Mouse (Mus musculus) neural tube, embryonic 11.5 days (tissue): ENCODE data around the gene Krt23. TPM values are rescaled to one million over a fixed set of nuclear protein-coding genes. Genes with fewer than 3 reads are reported as not detected.

Experiments used
- ATAC-seq: fragments of 200-750 bp; cut with Nextera tagmentation; 2 replicates; pipeline ENCODE4 v1.8.0; 2017; ENCODE audit warnings: moderate number of reproducible peaks, mild to moderate bottlenecking, moderate TSS enrichment, moderate library complexity; ENCODE audit not compliant: insufficient read depth, low FRiP score, low TSS enrichment
- DNase-seq: peaks from one replicate; pipeline ENCODE4 v3.0.0-alpha.2; 2015; ENCODE audit warnings: low spot score
- H3K27ac ChIP-seq: fragments of 300-500 bp; sonication (generic); 2 replicates; pipeline ENCODE4 v1.5.1; 2014; ENCODE audit warnings: low read depth, mild to moderate bottlenecking, low read length
- H3K27me3 ChIP-seq: fragments of 300-500 bp; sonication (generic); 2 replicates; pipeline ENCODE4 v1.6.1; 2014; ENCODE audit warnings: mild to moderate bottlenecking, low read length, mixed read lengths; ENCODE audit not compliant: control insufficient read depth, insufficient read depth
- H3K36me3 ChIP-seq: fragments of 300-500 bp; sonication (generic); 2 replicates; pipeline ENCODE4 v1.6.1; 2014; ENCODE audit warnings: mild to moderate bottlenecking, low read length, moderate library complexity, mixed read lengths; ENCODE audit not compliant: control insufficient read depth, insufficient read depth
- H3K4me1 ChIP-seq: fragments of 300-500 bp; sonication (generic); 2 replicates; pipeline ENCODE4 v1.6.1; 2014; ENCODE audit warnings: low read length, mixed read lengths; ENCODE audit not compliant: control insufficient read depth, insufficient read depth
- H3K4me2 ChIP-seq: fragments of 300-500 bp; sonication (generic); 2 replicates; pipeline ENCODE4 v1.6.1; 2014; ENCODE audit warnings: low read depth, mild to moderate bottlenecking, moderate library complexity
- H3K4me3 ChIP-seq: fragments of 300-500 bp; sonication (generic); 2 replicates; pipeline ENCODE4 v1.5.1; 2014; ENCODE audit warnings: low read depth, low read length
- H3K9ac ChIP-seq: fragments of 300-500 bp; sonication (generic); 2 replicates; pipeline ENCODE4 v1.6.1; 2014; ENCODE audit warnings: mild to moderate bottlenecking, low read length
- H3K9me3 ChIP-seq: fragments of 300-500 bp; sonication (generic); 2 replicates; pipeline ENCODE4 v1.6.1; 2016; ENCODE audit warnings: low read length; ENCODE audit not compliant: control insufficient read depth
- WGBS: fragments of 180-500 bp; shearing (Covaris S2); extraction: QIAGEN DNeasy Blood & Tissue Kit; methylation state at CpG from one replicate; pipeline ENCODE4 v1.1.7; 2014; 5-methylcytosine and 5-hydroxymethylcytosine counted together
- polyA plus RNA-seq: library from polyadenylated mRNA; unstranded; fragments of >200 nt; fragmentation: Nextera tagmentation; extraction: Ambion mirVana; gene quantifications from 2 replicates; pipeline ENCODE4 v1.2.1, GENCODE M21; 2014

Krt23 gene
- polyA plus RNA-seq, 1 experiment from 2014 or later, result not detected

DNA sequence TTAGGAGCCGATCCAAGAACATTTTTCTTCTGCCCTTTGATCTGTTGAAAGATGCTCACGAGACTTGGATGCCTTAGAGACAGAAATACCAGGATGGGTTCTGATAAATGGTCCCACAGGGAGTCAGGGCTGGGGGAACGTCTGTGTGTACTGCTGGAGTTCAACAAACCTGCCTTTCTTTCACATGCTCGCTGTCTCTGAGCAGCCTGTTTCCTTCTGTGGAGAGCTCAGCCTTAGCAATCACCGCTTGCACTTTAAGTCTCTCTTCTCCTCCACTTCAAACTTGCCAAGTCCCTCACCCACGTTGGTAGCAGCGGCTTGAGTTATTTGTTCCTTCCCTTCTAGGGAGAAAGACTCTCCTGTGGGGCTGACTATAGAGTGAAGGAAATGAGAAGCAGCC, 26.6 kb downstream of the Krt23 start:
- 31% methylated on average over 7 of the region's 7 CpGs for WGBS
- no peak overlapping the region for H3K9ac ChIP-seq
- H3K27me3 ChIP-seq, result no peaks in the 10 kb centered on the region

DNA sequence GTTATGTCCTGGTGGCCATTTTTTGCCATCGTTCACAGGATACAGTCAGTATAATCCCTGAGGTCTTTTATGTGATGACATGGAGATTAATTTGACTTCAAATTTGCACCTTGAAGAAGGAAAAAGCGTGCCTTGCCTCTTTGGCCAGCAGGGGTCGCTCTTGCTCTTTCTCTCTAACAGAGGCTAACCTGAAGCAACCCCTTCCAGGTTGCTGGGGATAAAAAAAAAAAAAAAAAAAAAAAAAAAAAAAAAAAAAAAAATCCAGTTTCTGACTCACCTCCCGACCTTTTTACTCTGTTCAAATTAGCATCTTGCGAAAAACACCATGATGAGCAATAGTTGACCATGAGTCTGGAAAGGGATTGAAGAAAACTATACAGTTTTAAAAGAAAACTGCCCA, 28.1 kb downstream of the Krt23 start:
- ATAC-seq (no peak), DNase-seq (peak; percentile 85)
- Histone ChIP-seq H3K27ac (no peak overlapping the region), H3K4me1 (no peaks in the 10 kb centered on the region), H3K4me3 (no peak overlapping the region), H3K36me3 (no peaks in the 10 kb centered on the region), H3K4me2 (no peak overlapping the region), H3K9me3 (no peaks in the 10 kb centered on the region), H3K9ac (no peak overlapping the region), H3K27me3 (no peaks in the 10 kb centered on the region)
- 10% methylated on average over 5 of the region's 5 CpGs for WGBS

More for the DNA sequence above, 26.6 kb downstream of the Krt23 start:
- no peaks in the 10 kb centered on the region for H3K4me1 ChIP-seq
- ATAC-seq, result no peak
- no peak overlapping the region for H3K4me3 ChIP-seq
- H3K9me3 ChIP-seq, result no peaks in the 10 kb centered on the region
- H3K36me3 ChIP-seq, result no peaks in the 10 kb centered on the region
- H3K4me2 ChIP-seq, result no peak overlapping the region
- peak; percentile 21 for DNase-seq
- no peak overlapping the region for H3K27ac ChIP-seq

DNA sequence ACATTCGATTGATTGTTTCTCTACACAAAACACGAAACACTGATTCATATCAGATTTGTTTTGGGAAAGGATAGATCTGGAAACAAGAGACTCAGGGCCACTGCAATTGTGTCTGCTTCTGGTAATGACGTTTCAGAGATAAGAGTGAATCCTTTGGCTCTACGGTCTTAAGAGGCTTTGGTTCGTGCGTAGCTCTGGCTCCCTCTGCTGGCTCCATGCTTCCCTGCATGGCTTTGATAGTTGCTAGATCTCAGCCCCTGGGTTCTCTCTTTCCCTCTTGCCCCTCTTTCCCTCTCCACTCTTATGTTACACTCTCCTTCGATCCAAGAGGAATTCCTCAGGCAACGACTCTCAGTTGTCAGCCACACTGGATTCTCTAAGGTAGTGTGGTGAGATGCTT, 29.8 kb downstream of the Krt23 start:
- DNase-seq (peak; percentile 84), ATAC-seq (no peak)
- 16% methylated on average over 8 of the region's 8 CpGs for WGBS
- Histone ChIP-seq H3K27ac (no peak overlapping the region), H3K4me1 (no peaks in the 10 kb centered on the region), H3K4me3 (no peak overlapping the region), H3K9ac (no peak overlapping the region), H3K9me3 (no peaks in the 10 kb centered on the region), H3K27me3 (no peaks in the 10 kb centered on the region), H3K4me2 (no peak overlapping the region), H3K36me3 (no peaks in the 10 kb centered on the region)

DNA sequence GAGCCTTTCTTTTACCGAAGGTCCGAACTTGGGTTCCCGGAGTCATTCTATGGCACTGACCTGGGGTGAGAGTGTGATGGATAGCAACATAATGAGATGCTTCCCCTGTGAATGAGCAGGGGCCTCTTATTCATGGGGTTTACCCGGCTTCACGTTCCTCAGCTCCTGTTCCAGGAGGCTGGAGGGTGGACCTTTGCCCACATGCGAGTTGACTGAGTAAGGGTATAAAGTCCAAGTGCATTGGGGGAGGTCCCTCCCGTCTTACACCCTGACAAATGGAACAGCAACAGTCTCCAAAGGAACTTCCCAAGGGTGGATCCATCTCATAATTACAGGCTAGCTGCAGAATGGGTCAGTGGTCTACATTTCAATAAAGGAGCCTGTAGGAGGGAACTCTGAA, 31.2 kb downstream of the Krt23 start:
- H3K36me3 ChIP-seq, result no peaks in the 10 kb centered on the region
- no peaks in the 10 kb centered on the region for H3K4me1 ChIP-seq
- 58% methylated on average over 7 of the region's 7 CpGs for WGBS
- H3K9me3 ChIP-seq, result no peaks in the 10 kb centered on the region
- DNase-seq, result no peak
- no peak for ATAC-seq
- H3K4me2 ChIP-seq, result no peak overlapping the region
- H3K4me3 ChIP-seq, result no peak overlapping the region
- H3K27ac ChIP-seq, result no peak overlapping the region
- H3K27me3 ChIP-seq, result no peaks in the 10 kb centered on the region
- H3K9ac ChIP-seq, result no peak overlapping the region

DNA sequence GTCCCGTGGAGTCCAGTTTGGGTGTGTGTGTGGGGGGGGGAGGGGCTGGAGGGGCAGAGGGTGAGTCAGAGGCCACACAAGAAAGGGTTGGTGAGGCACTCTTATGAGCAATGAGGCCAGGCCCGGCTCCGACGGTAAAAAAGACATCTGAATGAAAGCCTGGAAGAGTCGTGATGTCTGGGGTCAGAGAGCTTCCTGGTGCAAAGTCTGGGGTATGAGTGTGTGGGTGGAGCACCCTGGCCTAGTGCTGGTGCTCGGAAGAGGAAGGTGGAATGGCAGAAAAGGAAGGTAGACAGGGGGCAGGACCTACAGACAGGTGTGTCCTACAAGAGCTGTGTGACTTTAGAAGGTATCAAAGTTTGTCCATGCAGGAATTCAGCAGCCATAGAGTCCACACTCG, 34.0 kb downstream of the Krt23 start:
- DNase-seq (no peak), ATAC-seq (no peak)
- no peaks in the 10 kb centered on the region for H3K9me3 ChIP-seq
- 73% methylated on average over 7 of the region's 7 CpGs for WGBS
- H3K4me1 ChIP-seq, result no peaks in the 10 kb centered on the region
- H3K4me3 ChIP-seq, result no peak overlapping the region
- H3K36me3 ChIP-seq, result no peaks in the 10 kb centered on the region
- H3K27ac ChIP-seq, result no peak overlapping the region
- H3K9ac ChIP-seq, result no peak overlapping the region
- no peaks in the 10 kb centered on the region for H3K27me3 ChIP-seq
- no peak overlapping the region for H3K4me2 ChIP-seq

DNA sequence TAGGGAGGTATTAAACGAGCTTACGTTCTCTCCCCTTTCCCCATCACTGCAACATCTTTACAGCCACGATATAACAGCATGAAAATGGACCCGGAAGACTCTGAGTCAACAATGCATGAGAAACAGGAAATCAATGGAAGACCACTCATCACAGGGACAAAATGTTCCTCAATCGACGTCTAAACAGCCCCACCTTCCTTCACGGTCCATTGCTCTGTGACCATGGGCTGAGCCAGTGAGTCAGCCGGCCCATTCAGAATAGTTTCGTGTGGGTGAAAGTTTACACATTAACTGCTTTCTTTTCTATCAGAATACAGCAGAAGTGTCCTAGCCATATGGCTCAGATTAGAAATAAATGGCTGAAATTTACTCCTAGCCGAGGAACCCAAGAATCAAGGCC, 38.2 kb downstream of the Krt23 start:
- H3K27ac ChIP-seq, result no peak overlapping the region
- H3K4me2 ChIP-seq, result no peak overlapping the region
- no peaks in the 10 kb centered on the region for H3K27me3 ChIP-seq
- DNase-seq (no peak), ATAC-seq (no peak)
- H3K4me3 ChIP-seq, result no peak overlapping the region
- no peak overlapping the region for H3K9ac ChIP-seq
- no peaks in the 10 kb centered on the region for H3K9me3 ChIP-seq
- WGBS, result 56% methylated on average over 10 of the region's 10 CpGs
- no peaks in the 10 kb centered on the region for H3K4me1 ChIP-seq
- no peaks in the 10 kb centered on the region for H3K36me3 ChIP-seq

DNA sequence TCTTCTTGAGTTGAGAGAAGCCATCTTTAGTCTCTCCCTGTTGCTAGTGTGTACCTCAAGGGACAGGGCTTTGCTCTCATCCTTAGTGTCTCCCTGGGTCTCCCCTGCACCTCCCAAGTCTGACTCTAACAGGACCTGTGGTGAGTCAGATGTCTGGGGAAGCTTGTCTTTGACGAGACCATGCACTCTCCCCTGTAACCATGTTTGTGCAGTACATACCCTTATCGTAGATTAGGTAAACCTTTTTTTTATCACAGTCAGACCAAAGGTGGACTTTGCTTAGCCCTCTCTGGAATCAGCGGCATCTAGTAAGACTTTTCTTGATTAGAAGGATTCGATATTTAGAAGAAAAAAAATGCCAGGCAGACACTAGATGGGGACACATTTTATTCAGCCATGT, 38.9 kb downstream of the Krt23 start:
- WGBS, result 94% methylated on average over 4 of the region's 4 CpGs
- Histone ChIP-seq H3K9ac (no peak overlapping the region), H3K9me3 (no peaks in the 10 kb centered on the region), H3K27ac (no peak overlapping the region), H3K4me2 (no peak overlapping the region), H3K4me1 (no peaks in the 10 kb centered on the region), H3K36me3 (no peaks in the 10 kb centered on the region), H3K4me3 (no peak overlapping the region), H3K27me3 (no peaks in the 10 kb centered on the region)
- ATAC-seq, result no peak
- DNase-seq, result no peak

DNA sequence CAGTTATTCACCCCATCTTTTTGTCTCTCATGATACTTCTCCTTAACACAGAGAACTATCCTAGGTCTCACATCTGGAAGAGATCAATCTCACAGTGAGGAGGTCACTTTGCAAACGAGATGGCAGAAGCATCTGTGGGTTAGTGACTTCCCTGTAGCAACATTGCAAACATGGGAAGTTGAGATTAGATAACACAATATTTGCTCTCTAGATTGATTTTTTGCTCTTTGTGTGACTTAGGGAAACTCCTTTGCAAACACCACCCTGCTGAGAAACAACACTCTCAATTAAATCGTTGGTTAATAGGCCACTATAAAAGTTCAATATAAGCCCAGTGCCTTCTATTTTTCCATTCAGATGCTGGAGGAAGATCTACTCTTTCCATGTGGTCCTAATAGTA, 44.2 kb downstream of the Krt23 start:
- no peaks in the 10 kb centered on the region for H3K9me3 ChIP-seq
- no peak overlapping the region for H3K9ac ChIP-seq
- H3K36me3 ChIP-seq, result no peaks in the 10 kb centered on the region
- DNase-seq (no peak), ATAC-seq (no peak)
- H3K27me3 ChIP-seq, result no peaks in the 10 kb centered on the region
- no peak overlapping the region for H3K4me2 ChIP-seq
- H3K27ac ChIP-seq, result no peak overlapping the region
- 61% methylated on average over 2 of the region's 2 CpGs for WGBS
- no peaks in the 10 kb centered on the region for H3K4me1 ChIP-seq
- no peak overlapping the region for H3K4me3 ChIP-seq

DNA sequence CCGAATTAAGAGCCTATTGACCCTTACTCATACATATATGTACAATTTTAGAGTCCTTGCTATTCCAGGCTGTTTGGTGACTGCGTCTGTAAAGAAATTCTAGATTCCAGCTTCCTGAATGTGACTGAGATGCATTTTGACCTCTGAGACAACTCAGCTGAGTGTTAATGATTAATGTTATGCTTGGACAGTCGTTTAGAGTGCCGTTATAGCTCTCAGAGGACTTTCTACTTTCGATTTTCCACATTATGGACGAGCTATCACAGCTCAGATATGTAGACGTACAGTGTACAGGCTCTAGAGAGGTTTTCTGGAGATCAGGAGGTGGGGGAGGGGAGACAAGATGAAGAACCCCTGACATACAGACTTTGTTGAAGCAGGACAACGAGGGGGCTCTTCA, 51.7 kb downstream of the Krt23 start:
- no peaks in the 10 kb centered on the region for H3K9me3 ChIP-seq
- no peak overlapping the region for H3K9ac ChIP-seq
- H3K27ac ChIP-seq, result no peak overlapping the region
- DNase-seq, result no peak
- no peaks in the 10 kb centered on the region for H3K36me3 ChIP-seq
- no peak overlapping the region for H3K4me2 ChIP-seq
- ATAC-seq, result no peak
- H3K4me3 ChIP-seq, result no peak overlapping the region
- 62% methylated on average over 8 of the region's 8 CpGs for WGBS
- H3K4me1 ChIP-seq, result no peaks in the 10 kb centered on the region
- no peaks in the 10 kb centered on the region for H3K27me3 ChIP-seq
